9 mouse cellular contexts compared by ENCODE assay signal in the genomic region with DNA sequence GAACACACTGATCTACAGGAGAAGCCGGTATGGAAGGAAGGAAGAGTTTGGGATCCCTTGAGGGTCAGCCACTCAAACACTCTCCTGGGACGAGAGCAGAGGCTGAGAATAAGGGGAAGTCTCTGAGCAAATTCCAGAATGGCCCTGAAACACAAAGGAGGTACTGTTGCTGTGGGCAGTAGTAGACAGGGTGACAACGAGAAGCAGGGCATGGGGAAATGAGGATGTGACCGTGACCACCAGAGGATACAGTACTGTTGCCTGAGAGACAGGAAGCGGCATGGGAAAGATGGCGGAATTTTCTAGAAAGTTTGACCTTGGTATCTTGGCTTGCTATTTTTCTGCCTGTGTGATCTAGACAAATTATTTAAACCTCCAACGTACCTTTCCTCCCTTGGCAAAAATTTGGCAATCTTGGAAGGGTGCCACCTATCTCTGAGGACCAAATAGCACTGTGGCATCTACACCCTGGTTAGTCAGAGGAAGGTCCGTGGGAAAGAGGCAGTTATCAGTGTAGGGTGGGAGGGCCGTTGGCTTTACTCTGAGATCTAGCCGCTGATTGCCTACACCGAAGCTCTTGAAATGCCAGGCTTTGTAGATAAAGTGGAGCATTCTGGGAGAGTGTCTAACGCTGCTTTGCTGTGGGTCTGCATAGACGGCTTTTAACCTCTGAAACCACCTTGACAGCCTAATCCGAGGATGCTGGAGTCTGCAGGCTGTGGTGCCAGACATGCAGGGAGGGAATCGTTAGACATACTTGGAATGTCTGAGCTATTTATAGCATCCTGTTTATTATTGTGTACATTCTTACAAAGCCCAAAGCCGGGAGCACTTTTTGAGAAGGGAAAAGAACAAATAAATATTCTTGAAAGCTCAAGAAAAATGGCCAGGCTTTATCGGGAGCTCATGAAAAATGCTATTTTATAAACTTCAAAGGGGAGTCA.
DNase-seq lines count a peak whose midpoint lies in the region; ATAC-seq and TF ChIP-seq lines count a peak whose summit lies in the region.
"Had no signal": no experiment of that assay in that cellular context is flagged by ENCODE, and none has a peak within 500 bp of the region (broad histone marks: within the 10 kb centered on the region; RNA-seq: fewer than 3 reads in every experiment).

No protein-coding gene starts in this region.

- no peaks in the 10 kb centered on the region for H3K4me1 ChIP-seq in heart, adult 2 months (ENCODE audit: control insufficient read depth, insufficient read depth, low read length)
- peaks cover 20% of the 10 kb centered on the region for H3K4me1 ChIP-seq in lung, embryonic 15.5 days
- peaks cover 3% of the 10 kb centered on the region for H3K4me1 ChIP-seq in lung, adult 2 months (ENCODE audit: control insufficient read depth, insufficient read depth, low read length)
- H3K4me1 ChIP-seq in limb, embryonic 13.5 days, result peaks cover 14% of the 10 kb centered on the region
- peaks cover 8% of the 10 kb centered on the region for H3K4me1 ChIP-seq in stomach, embryonic 16.5 days (ENCODE audit: control insufficient read depth, insufficient read depth, low read length)

- H3K4me2 ChIP-seq in lung, embryonic 15.5 days, result peak overlapping the region; percentile 21; the same call in 1 of the 2 replicates
- H3K4me2 ChIP-seq in limb, embryonic 13.5 days (replicated peaks), result no peak overlapping the region
- peak overlapping the region; percentile 27 for H3K4me2 ChIP-seq in stomach, embryonic 16.5 days (ENCODE audit: low read depth, low read length)

- no peak for TF ChIP-seq EP300 in heart, adult 2 months (IDR thresholded peaks at IDR 0.05; ENCODE audit: insufficient read depth, low read depth, low read length)

- intact Hi-C loops in heart, adult 2 months (cut with DNase I), result no loop called here

- H3K27ac ChIP-seq in heart, adult 2 months, result peak overlapping the region; percentile 24
- H3K27ac ChIP-seq in lung, embryonic 15.5 days, result peak overlapping the region; percentile 65
- H3K27ac ChIP-seq in limb, embryonic 13.5 days, result no peak overlapping the region
- peak overlapping the region; percentile 38; the same call in 1 of the 2 replicates for H3K27ac ChIP-seq in stomach, embryonic 16.5 days (ENCODE audit: low read length)

- H3K9ac ChIP-seq in heart, adult 2 months (ENCODE audit: low read depth, low read length), result no peak overlapping the region
- H3K9ac ChIP-seq in lung, embryonic 15.5 days, result no peak overlapping the region
- no peak overlapping the region for H3K9ac ChIP-seq in limb, embryonic 13.5 days
- no peak overlapping the region for H3K9ac ChIP-seq in stomach, embryonic 16.5 days (ENCODE audit: low read length)

- no peak for DNase-seq in heart, adult 2 months
- no peak for DNase-seq in heart, adult 9 months (ENCODE audit: low spot score in 2 of 2)
- DNase-seq in lung, adult 2 months, result no peak
- no peak for DNase-seq in thymus, postnatal 10 days (ENCODE audit: low spot score in 2 of 2)
- no peak for DNase-seq in adrenal gland, adult 8-10 months
- DNase-seq: thymus, postnatal 25 days had no signal

- TF ChIP-seq CTCF in heart, adult 2 months (IDR thresholded peaks at IDR 0.05), result no peak
- TF ChIP-seq CTCF in lung, adult 2 months (IDR thresholded peaks at IDR 0.05; ENCODE audit: insufficient read depth, low read length), result no peak

- H3K4me3 ChIP-seq in heart, adult 2 months, result no peak overlapping the region
- H3K4me3 ChIP-seq in lung, embryonic 15.5 days, result no peak overlapping the region
- H3K4me3 ChIP-seq in lung, adult 2 months (replicated peaks; ENCODE audit: extremely low read depth, low read depth, low read length), result no peak overlapping the region
- H3K4me3 ChIP-seq in limb, embryonic 13.5 days, result no peak overlapping the region
- H3K4me3 ChIP-seq in stomach, embryonic 16.5 days (replicated peaks; ENCODE audit: low read length), result no peak overlapping the region

- WGBS in heart, adult 2 months, result 39% methylated on average over 17 of the region's 17 CpGs
- WGBS in lung, embryonic 15.5 days, result 25% methylated on average over 17 of the region's 17 CpGs
- 35% methylated on average over 17 of the region's 17 CpGs for WGBS in lung, adult 2 months
- 52% methylated on average over 17 of the region's 17 CpGs for WGBS in limb, embryonic 13.5 days
- WGBS in stomach, embryonic 16.5 days, result 42% methylated on average over 17 of the region's 17 CpGs

- peaks cover 2% of the 10 kb centered on the region; the same call in 1 of the 2 replicates for H3K36me3 ChIP-seq in heart, adult 2 months (ENCODE audit: control insufficient read depth, insufficient read depth, low read length)
- H3K36me3 ChIP-seq in lung, embryonic 15.5 days, result no peaks in the 10 kb centered on the region
- H3K36me3 ChIP-seq in limb, embryonic 13.5 days, result peaks cover 11% of the 10 kb centered on the region
- 0 out of 2 replicates have a peak, but pooled peaks cover 2% of the 10 kb centered on the region for H3K36me3 ChIP-seq in stomach, embryonic 16.5 days (ENCODE audit: control insufficient read depth, insufficient read depth, low read length)

- H3K27me3 ChIP-seq in heart, adult 2 months (ENCODE audit: control insufficient read depth, insufficient read depth, low read length), result no peaks in the 10 kb centered on the region
- no peaks in the 10 kb centered on the region for H3K27me3 ChIP-seq in lung, embryonic 15.5 days
- H3K27me3 ChIP-seq in limb, embryonic 13.5 days, result no peaks in the 10 kb centered on the region
- no peaks in the 10 kb centered on the region for H3K27me3 ChIP-seq in stomach, embryonic 16.5 days (ENCODE audit: control insufficient read depth, insufficient read depth, low read length)

- TF ChIP-seq POLR2A in heart, adult 2 months (IDR thresholded peaks at IDR 0.05; ENCODE audit: insufficient read depth, low read depth, low read length), result no peak
- TF ChIP-seq POLR2A in lung, adult 2 months (IDR thresholded peaks at IDR 0.05; ENCODE audit: borderline replicate concordance, extremely low read depth, low read depth, low read length), result no peak

- H3K79me2 ChIP-seq in heart, adult 2 months (replicated peaks; ENCODE audit: control insufficient read depth, insufficient read depth, low read length), result no peaks in the 10 kb centered on the region

- peak; percentile 68; the same call in 1 of the 2 replicates for ATAC-seq in lung, embryonic 15.5 days (ENCODE audit: borderline replicate concordance, extremely low read depth, low FRiP score, low TSS enrichment)
- ATAC-seq in limb, embryonic 13.5 days (ENCODE audit: low FRiP score, low read depth), result peak; percentile 64; the same call in 1 of the 2 replicates
- ATAC-seq in stomach, embryonic 16.5 days (ENCODE audit: insufficient read depth, low FRiP score), result peak; percentile 41; the same call in 1 of the 2 replicates

- H3K9me3 ChIP-seq in lung, embryonic 15.5 days, result no peaks in the 10 kb centered on the region
- no peaks in the 10 kb centered on the region for H3K9me3 ChIP-seq in limb, embryonic 13.5 days
- H3K9me3 ChIP-seq in stomach, embryonic 16.5 days (replicated peaks; ENCODE audit: control insufficient read depth, low read length), result no peaks in the 10 kb centered on the region
